Mouse (Mus musculus) heart, embryonic 12.5 days (tissue): Measurements from ENCODE around the gene Radil. TPM values are rescaled to one million over a fixed set of nuclear protein-coding genes. Genes with fewer than 3 reads are reported as not detected.

Source experiments
- ATAC-seq: fragments of 200-750 bp; cut with Nextera tagmentation; 2 replicates; pipeline ENCODE4 v1.8.0; 2017; ENCODE audit warnings: moderate TSS enrichment, moderate library complexity; ENCODE audit not compliant: insufficient number of reproducible peaks, low FRiP score
- H3K27ac ChIP-seq: fragments of 300-500 bp; sonication (generic); 2 replicates; pipeline ENCODE4 v1.5.1; 2016; ENCODE audit warnings: mild to moderate bottlenecking, moderate library complexity; ENCODE audit not compliant: poor library complexity, severe bottlenecking
- H3K27me3 ChIP-seq: fragments of 300-500 bp; sonication (generic); replicated peaks from 2 replicates; pipeline ENCODE4 v1.6.1; 2016; ENCODE audit warnings: mild to moderate bottlenecking, moderate library complexity
- H3K36me3 ChIP-seq: fragments of 300-500 bp; sonication (generic); 2 replicates; pipeline ENCODE4 v1.6.1; 2016; ENCODE audit warnings: mild to moderate bottlenecking, moderate library complexity
- H3K4me1 ChIP-seq: fragments of 300-500 bp; sonication (generic); replicated peaks from 2 replicates; pipeline ENCODE4 v1.6.1; 2016; ENCODE audit warnings: mild to moderate bottlenecking
- H3K4me2 ChIP-seq: fragments of 300-500 bp; sonication (generic); 2 replicates; pipeline ENCODE4 v1.6.1; 2016; ENCODE audit warnings: mild to moderate bottlenecking, moderate library complexity
- H3K4me3 ChIP-seq: fragments of 300-500 bp; sonication (generic); 2 replicates; pipeline ENCODE4 v1.5.1; 2016; ENCODE audit warnings: mild to moderate bottlenecking
- H3K9ac ChIP-seq: fragments of 300-500 bp; sonication (generic); 2 replicates; pipeline ENCODE4 v1.6.1; 2016; ENCODE audit warnings: mild to moderate bottlenecking, moderate library complexity
- H3K9me3 ChIP-seq: fragments of 300-500 bp; sonication (generic); replicated peaks from 2 replicates; pipeline ENCODE4 v1.6.1; 2016; ENCODE audit warnings: mild to moderate bottlenecking, moderate library complexity
- WGBS: fragments of 180-500 bp; shearing (Covaris S2); methylation state at CpG from one replicate; pipeline ENCODE4 v1.1.7; 2016; 5-methylcytosine and 5-hydroxymethylcytosine counted together
- polyA plus RNA-seq: library from polyadenylated mRNA; unstranded; fragments of >200 nt; fragmentation: Nextera tagmentation; extraction: Ambion mirVana; gene quantifications from 2 replicates; pipeline ENCODE4 v1.2.1, GENCODE M21; 2016

Gene Radil
- polyA plus RNA-seq, 1 experiment from 2014 or later: 9.4 TPM

- H3K4me2 ChIP-seq: no peak overlapping the region
- H3K36me3 ChIP-seq: no peaks in the 10 kb centered on the region
- H3K9ac ChIP-seq: no peak overlapping the region
- H3K4me3 ChIP-seq: no peak overlapping the region
- H3K9me3 ChIP-seq: no peaks in the 10 kb centered on the region
- WGBS: 81% methylated on average over 3 of the region's 3 CpGs
- 0 out of 2 replicates have a peak, but pooled peaks cover 6% of the 10 kb centered on the region for H3K27me3 ChIP-seq
- H3K27ac ChIP-seq: no peak overlapping the region
- H3K4me1 ChIP-seq: peaks cover 22% of the 10 kb centered on the region
- ATAC-seq: no peak
Observed at GRCm38 (mm10) chr5:142504175-142504574, 46.7 kb downstream of the Radil start.

- 2% methylated on average over 3 of the region's 3 CpGs for WGBS
- 0 out of 2 replicates have a peak, but pooled peaks cover 6% of the 10 kb centered on the region for H3K27me3 ChIP-seq
- H3K27ac ChIP-seq: no peak overlapping the region
- ATAC-seq: peak; percentile 84
- no peaks in the 10 kb centered on the region for H3K36me3 ChIP-seq
- H3K4me3 ChIP-seq: no peak overlapping the region
- no peak overlapping the region for H3K4me2 ChIP-seq
- H3K4me1 ChIP-seq: peaks cover 18% of the 10 kb centered on the region
- H3K9me3 ChIP-seq: no peaks in the 10 kb centered on the region
- H3K9ac ChIP-seq: no peak overlapping the region
Observed at GRCm38 (mm10) chr5:142502414-142502813, 48.5 kb downstream of the Radil start.

- no peak for ATAC-seq
- Histone ChIP-seq H3K4me1 (peaks cover 20% of the 10 kb centered on the region), H3K9me3 (no peaks in the 10 kb centered on the region), H3K27ac (no peak overlapping the region), H3K4me3 (no peak overlapping the region), H3K36me3 (no peaks in the 10 kb centered on the region), H3K27me3 (no peaks in the 10 kb centered on the region), H3K4me2 (no peak overlapping the region), H3K9ac (no peak overlapping the region)
- 78% methylated on average over 10 of the region's 10 CpGs for WGBS
Observed at GRCm38 (mm10) chr5:142500918-142501317, 50.0 kb downstream of the Radil start.

- no peak overlapping the region for H3K4me3 ChIP-seq
- H3K27ac ChIP-seq: no peak overlapping the region
- no peaks in the 10 kb centered on the region for H3K36me3 ChIP-seq
- H3K9ac ChIP-seq: no peak overlapping the region
- peaks cover 35% of the 10 kb centered on the region for H3K4me1 ChIP-seq
- no peaks in the 10 kb centered on the region for H3K27me3 ChIP-seq
- H3K9me3 ChIP-seq: no peaks in the 10 kb centered on the region
- no peak for ATAC-seq
- 57% methylated on average over 3 of the region's 3 CpGs for WGBS
- no peak overlapping the region for H3K4me2 ChIP-seq
Observed at GRCm38 (mm10) chr5:142498964-142499363, 51.9 kb downstream of the Radil start.

DNA sequence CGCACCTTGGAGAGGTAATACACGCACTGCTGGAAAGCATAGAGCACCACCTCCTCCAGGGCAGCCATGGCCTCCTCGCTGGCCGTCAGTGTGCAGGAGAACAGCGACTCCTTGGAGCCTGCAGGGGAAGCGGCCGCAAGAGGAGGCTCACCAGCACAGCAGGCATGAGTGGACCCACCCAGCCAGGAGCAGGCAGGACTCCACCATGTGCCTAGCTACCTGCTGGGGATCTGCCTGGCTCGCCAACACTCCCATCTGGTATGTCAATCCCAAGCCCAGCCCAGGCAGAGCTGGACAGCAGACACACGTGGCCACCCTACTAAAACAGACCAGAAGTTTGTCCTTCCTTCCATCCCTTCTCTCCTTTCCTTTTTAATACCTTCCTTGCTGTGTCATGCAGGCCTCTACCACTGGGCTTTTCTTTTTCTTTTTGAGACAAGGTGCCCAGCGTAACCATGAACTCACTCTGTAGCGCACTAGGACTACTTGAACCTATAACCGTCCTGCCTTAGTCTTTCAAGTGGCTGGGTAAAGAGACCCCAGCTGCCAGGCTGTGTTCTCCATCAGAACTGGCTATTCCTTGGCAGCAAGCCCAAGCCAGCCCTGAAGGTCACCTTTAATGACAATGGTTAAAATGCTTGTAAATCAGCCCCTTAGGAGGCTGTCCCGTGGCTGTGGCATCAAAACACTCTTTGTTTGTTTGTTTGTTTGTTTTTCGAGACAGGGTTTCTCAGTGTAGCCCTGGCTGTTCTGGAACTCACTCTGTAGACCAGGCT lies 55.4 kb downstream of the Radil start:
- Histone ChIP-seq H3K4me2 (0 out of 2 replicates have a peak overlapping the region, but pooled peaks have one; percentile 10), H3K9me3 (no peaks in the 10 kb centered on the region), H3K27ac (peak overlapping the region; percentile 55), H3K36me3 (0 out of 2 replicates have a peak, but pooled peaks cover 3% of the 10 kb centered on the region), H3K27me3 (no peaks in the 10 kb centered on the region), H3K9ac (0 out of 2 replicates have a peak overlapping the region, but pooled peaks have one; percentile 23), H3K4me1 (peaks cover 23% of the 10 kb centered on the region), H3K4me3 (no peak overlapping the region)
- 50% methylated on average over 14 of the region's 14 CpGs for WGBS
- ATAC-seq: no peak

- WGBS: 85% methylated on average over 3 of the region's 3 CpGs
- Histone ChIP-seq H3K4me3 (no peak overlapping the region), H3K36me3 (0 out of 2 replicates have a peak, but pooled peaks cover 3% of the 10 kb centered on the region), H3K4me2 (no peak overlapping the region), H3K27me3 (no peaks in the 10 kb centered on the region), H3K9ac (no peak overlapping the region), H3K9me3 (no peaks in the 10 kb centered on the region), H3K27ac (no peak overlapping the region), H3K4me1 (peaks cover 17% of the 10 kb centered on the region)
- no peak for ATAC-seq
Observed at GRCm38 (mm10) chr5:142493307-142493706, 57.6 kb downstream of the Radil start.

DNA sequence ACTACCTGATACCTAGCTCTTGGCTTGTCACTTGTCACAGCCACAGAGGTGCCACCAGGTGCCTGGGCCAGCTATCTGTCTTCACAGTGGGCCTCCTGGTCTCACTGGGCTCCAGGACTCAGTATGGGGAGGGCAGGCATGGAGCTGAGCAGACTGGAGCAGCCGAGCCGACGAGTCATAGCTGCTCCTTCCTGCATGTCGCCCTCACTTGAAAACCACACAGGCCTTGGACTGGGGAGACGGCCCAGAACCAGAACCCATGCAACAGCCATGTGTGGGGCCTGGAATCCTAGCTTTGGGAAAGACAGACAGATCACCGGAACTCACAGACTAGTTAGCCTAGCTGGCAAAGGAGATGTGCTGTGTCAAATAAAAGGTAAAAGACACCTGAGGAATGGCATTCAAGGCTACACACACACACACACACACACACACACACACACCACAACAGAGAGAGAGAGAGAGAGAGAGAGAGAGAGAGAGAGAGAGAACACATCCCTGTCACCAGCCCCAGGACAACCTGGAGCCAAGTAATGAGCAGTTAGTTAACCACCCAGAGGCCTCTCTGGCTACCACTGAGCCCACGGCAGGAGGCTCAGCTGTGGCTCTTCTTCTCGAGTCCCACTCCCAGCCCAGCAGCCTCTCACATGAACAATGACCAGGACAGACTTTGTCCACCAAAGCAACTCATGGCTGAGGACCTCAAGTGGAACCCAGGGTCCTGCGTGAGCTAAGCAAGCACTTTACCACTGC lies 60.8 kb downstream of the Radil start:
- Histone ChIP-seq H3K4me3 (no peak overlapping the region), H3K4me1 (peaks cover 7% of the 10 kb centered on the region), H3K4me2 (no peak overlapping the region), H3K9ac (no peak overlapping the region), H3K27me3 (no peaks in the 10 kb centered on the region), H3K9me3 (no peaks in the 10 kb centered on the region), H3K36me3 (0 out of 2 replicates have a peak, but pooled peaks cover 5% of the 10 kb centered on the region), H3K27ac (no peak overlapping the region)
- 70% methylated on average over 9 of the region's 9 CpGs for WGBS
- no peak for ATAC-seq

DNA sequence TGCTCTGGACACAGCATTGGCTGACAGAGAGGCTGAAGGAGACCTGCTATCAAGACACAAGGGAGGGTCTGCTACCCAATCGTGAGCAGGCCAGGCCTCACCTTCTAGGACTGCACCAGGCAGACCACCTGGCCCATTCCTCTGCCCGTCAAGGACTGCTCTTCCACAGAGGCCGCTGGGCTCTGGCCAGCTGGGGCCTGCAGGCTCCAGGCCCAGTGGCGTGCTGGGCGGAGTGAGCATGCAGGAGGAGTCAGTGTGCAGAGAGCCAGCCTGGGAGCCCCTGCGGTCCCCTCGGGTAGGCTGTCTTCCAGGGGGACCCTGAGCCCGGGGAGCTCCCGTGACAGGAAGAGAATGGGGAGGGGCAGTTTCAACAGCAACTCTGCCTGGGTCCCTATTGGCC lies 64.2 kb downstream of the Radil start:
- no peak overlapping the region for H3K27ac ChIP-seq
- ATAC-seq: no peak
- H3K4me3 ChIP-seq: no peak overlapping the region
- no peak overlapping the region for H3K4me2 ChIP-seq
- no peak overlapping the region for H3K9ac ChIP-seq
- H3K27me3 ChIP-seq: no peaks in the 10 kb centered on the region
- H3K9me3 ChIP-seq: no peaks in the 10 kb centered on the region
- H3K4me1 ChIP-seq: no peaks in the 10 kb centered on the region; the same call in 1 of the 2 replicates
- 0 out of 2 replicates have a peak, but pooled peaks cover 3% of the 10 kb centered on the region for H3K36me3 ChIP-seq
- 68% methylated on average over 9 of the region's 9 CpGs for WGBS

DNA sequence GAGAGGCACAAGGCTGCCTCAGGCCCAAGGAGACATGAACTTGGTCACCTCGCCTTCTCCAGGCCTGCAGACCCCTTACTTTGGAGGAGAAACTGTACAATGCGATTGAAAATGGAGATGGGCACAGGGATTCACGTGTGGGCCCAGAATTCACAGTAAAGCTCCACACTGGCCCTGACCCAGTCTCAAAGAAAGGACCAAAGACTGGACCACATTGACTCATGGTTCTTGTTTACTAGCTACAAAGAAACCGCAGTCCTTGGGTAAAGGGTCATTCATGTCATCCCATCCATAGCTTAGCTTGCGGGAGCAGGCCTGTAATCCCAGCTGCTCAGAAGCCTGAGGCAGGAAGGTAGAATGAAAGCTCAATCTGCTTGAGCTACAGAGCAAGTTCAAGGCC lies 67.3 kb downstream of the Radil start:
- Histone ChIP-seq H3K9me3 (no peaks in the 10 kb centered on the region), H3K4me1 (peaks cover 6% of the 10 kb centered on the region), H3K4me3 (no peak overlapping the region), H3K4me2 (no peak overlapping the region), H3K36me3 (0 out of 2 replicates have a peak, but pooled peaks cover 3% of the 10 kb centered on the region), H3K27ac (no peak overlapping the region), H3K9ac (no peak overlapping the region), H3K27me3 (no peaks in the 10 kb centered on the region)
- 90% methylated on average over 5 of the region's 5 CpGs for WGBS
- ATAC-seq: no peak

DNA sequence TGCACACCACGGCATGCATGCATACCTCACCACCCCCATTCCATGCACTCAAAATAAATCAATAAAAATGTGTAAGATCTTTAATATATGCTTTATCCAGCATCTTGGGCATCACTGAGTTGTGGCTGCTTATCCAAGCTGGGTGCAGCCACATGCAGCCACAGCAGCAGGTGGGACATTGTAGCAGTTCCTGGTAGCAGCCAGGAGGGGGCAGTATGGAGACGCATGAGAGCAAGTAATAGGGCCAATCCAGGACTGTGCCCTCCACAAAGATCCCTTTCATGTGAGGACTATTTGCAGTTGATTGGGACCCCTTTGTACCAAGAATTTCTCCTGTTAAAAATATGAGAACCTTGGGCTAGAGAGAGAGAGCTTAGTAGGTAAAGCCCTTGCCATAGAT lies 68.4 kb downstream of the Radil start:
- WGBS: 49% methylated on average over 2 of the region's 2 CpGs
- Histone ChIP-seq H3K36me3 (0 out of 2 replicates have a peak, but pooled peaks cover 3% of the 10 kb centered on the region), H3K4me1 (peaks cover 10% of the 10 kb centered on the region), H3K4me3 (no peak overlapping the region), H3K27me3 (no peaks in the 10 kb centered on the region), H3K4me2 (no peak overlapping the region), H3K27ac (no peak overlapping the region), H3K9me3 (no peaks in the 10 kb centered on the region), H3K9ac (no peak overlapping the region)
- no peak for ATAC-seq

DNA sequence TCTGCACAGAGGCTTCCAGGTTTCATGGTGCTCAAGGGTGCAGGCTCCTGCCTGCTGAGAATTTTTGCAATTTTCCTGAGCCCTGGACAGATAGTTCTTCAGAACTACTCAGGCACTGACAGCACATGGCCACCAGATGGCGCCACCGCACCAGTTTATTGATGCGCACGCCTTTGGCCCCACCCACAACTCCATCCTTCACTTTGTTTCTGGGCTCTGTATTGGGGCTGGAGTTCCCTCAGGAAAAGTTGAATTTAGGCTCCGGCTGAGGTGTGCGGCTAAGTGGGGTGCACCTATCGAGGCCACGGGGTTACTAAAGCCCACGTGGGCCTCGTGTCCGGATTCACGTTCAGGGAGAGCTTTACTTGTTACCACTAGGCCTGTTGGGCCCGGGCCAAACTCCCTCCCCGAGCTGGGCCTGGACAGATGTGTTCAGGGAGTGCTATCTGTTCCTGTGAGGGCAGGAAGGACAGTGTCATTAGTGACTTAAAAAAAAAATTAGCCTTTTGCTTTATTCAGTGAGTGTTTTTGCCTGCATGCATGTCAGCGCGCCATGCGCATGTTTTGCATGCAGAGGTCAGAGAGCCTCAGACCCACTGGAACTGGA lies 72.0 kb downstream of the Radil start:
- peak overlapping the region; percentile 51 for H3K4me2 ChIP-seq
- H3K36me3 ChIP-seq: peaks cover 15% of the 10 kb centered on the region
- peak overlapping the region; percentile 41; the same call in 1 of the 2 replicates for H3K9ac ChIP-seq
- H3K9me3 ChIP-seq: no peaks in the 10 kb centered on the region
- peak; percentile 44; the same call in 1 of the 2 replicates for ATAC-seq
- H3K4me3 ChIP-seq: no peak overlapping the region
- no peak overlapping the region for H3K27ac ChIP-seq
- no peaks in the 10 kb centered on the region for H3K27me3 ChIP-seq
- H3K4me1 ChIP-seq: peaks cover 10% of the 10 kb centered on the region
- WGBS: 31% methylated on average over 17 of the region's 17 CpGs
